Mouse (Mus musculus) myocyte (in vitro differentiated cells): ENCODE results near the gene Ggn.

Experiments used
- CEBPB ChIP-seq: IDR thresholded peaks from 2 replicates; pipeline ENCODE4 v1.6.1; 2011; ENCODE audit warnings: mild to moderate bottlenecking, moderate library complexity; ENCODE audit not compliant: poor library complexity, insufficient read depth, severe bottlenecking
- POLR2A ChIP-seq: IDR thresholded peaks from one replicate; pipeline ENCODE4 v1.6.1; 2011; ENCODE audit warnings: low read depth, mild to moderate bottlenecking, control low read depth, moderate library complexity; ENCODE audit not compliant: insufficient read length
- USF1 ChIP-seq: IDR thresholded peaks from one replicate; pipeline ENCODE4 v1.6.1; 2011; ENCODE audit warnings: low read depth, mild to moderate bottlenecking, control low read depth, moderate library complexity

DNA sequence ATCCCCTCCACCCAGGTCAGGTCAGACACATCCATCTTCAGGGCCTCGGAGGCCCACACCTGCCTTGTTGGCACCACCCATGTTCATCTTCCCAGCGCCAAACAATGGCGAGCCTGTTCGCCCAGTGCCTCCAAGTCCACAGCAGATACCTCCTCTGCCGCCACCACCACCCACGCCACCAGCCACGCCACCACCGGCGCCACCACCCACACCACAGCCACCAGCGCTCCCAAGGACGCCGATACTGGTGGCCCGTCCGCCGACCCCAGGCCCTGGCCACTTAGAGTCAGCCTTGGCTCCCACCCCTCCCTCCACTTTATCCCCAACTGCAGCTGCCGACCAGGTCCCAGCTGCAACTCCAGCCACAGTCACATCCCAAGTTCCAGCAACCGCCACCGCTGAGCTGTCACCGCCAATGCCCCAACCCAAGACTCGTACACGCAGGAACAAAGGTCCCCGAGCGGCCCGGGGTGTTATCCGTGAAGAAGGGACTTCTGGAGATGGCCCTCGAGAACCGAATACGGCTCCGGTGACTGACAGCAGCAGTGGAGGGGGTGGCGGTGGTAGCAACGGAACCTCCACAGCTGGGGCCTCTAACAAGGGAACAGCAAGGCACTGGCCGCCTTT is 2.5 kb downstream of the Ggn start:
- TF ChIP-seq POLR2A (peak; percentile 42), USF1 (no peak), CEBPB (no peak)
